Mouse (Mus musculus) stomach, postnatal 0 days (tissue): Measurements from ENCODE around the gene Rprd2. TPM values are rescaled to one million over a fixed set of nuclear protein-coding genes. Genes with fewer than 3 reads are reported as not detected.

ENCODE experiments used
- ATAC-seq: fragments of 200-750 bp; cut with Nextera tagmentation; 2 replicates; pipeline ENCODE4 v1.8.0; 2017; ENCODE audit not compliant: low FRiP score, low TSS enrichment
- DNase-seq: peaks from one replicate; pipeline ENCODE4 v3.0.0-alpha.2; 2016; ENCODE audit warnings: low spot score
- H3K27ac ChIP-seq: fragments of 300-500 bp; sonication (generic); replicated peaks from 2 replicates; pipeline ENCODE4 v1.5.1; 2014; ENCODE audit warnings: mild to moderate bottlenecking, control low read depth
- H3K27me3 ChIP-seq: fragments of 300-500 bp; sonication (generic); 2 replicates; pipeline ENCODE4 v1.6.1; 2014; ENCODE audit warnings: low read length; ENCODE audit not compliant: control insufficient read depth, insufficient read depth
- H3K36me3 ChIP-seq: fragments of 300-500 bp; sonication (generic); 2 replicates; pipeline ENCODE4 v1.6.1; 2014; ENCODE audit warnings: low read length, mixed read lengths; ENCODE audit not compliant: control insufficient read depth, insufficient read depth
- H3K4me1 ChIP-seq: fragments of 300-500 bp; sonication (generic); replicated peaks from 2 replicates; pipeline ENCODE4 v1.6.1; 2014; ENCODE audit warnings: antibody characterized with exemption; ENCODE audit not compliant: control insufficient read depth, insufficient read depth
- H3K4me2 ChIP-seq: fragments of 300-500 bp; sonication (generic); replicated peaks from 2 replicates; pipeline ENCODE4 v1.6.1; 2014; ENCODE audit warnings: low read depth, mild to moderate bottlenecking, control low read depth, moderate library complexity
- H3K4me3 ChIP-seq: fragments of 300-500 bp; sonication (generic); 2 replicates; pipeline ENCODE4 v1.5.1; 2014; ENCODE audit warnings: low read depth, low read length, control low read depth
- H3K9ac ChIP-seq: fragments of 300-500 bp; sonication (generic); 2 replicates; pipeline ENCODE4 v1.6.1; 2014; ENCODE audit warnings: mild to moderate bottlenecking, low read length, control low read depth, mixed read lengths
- H3K9me3 ChIP-seq: fragments of 300-500 bp; sonication (generic); 2 replicates; pipeline ENCODE4 v1.6.1; 2016; ENCODE audit warnings: low read length; ENCODE audit not compliant: control insufficient read depth
- CTCF ChIP-seq: IDR thresholded peaks from 2 replicates; pipeline ENCODE4 v1.5.1; 2016; ENCODE audit warnings: antibody characterized with exemption, low read depth, mild to moderate bottlenecking, moderate library complexity
- EP300 ChIP-seq: optimal IDR thresholded peaks from 2 replicates; pipeline ENCODE3; 2016; ENCODE audit warnings: antibody characterized with exemption
- WGBS: fragments of 180-500 bp; shearing (Covaris S2); extraction: QIAGEN DNeasy Blood & Tissue Kit; methylation state at CpG from one replicate; pipeline ENCODE4 v1.1.7; 2014; 5-methylcytosine and 5-hydroxymethylcytosine counted together
- polyA plus RNA-seq: library from polyadenylated mRNA; unstranded; fragments of >200 nt; fragmentation: Nextera tagmentation; extraction: Ambion mirVana; gene quantifications from 2 replicates; pipeline ENCODE4 v1.2.1, GENCODE M21; 2015

Rprd2 gene
- polyA plus RNA-seq, 1 experiment from 2014 or later = 11.1 TPM

DNA sequence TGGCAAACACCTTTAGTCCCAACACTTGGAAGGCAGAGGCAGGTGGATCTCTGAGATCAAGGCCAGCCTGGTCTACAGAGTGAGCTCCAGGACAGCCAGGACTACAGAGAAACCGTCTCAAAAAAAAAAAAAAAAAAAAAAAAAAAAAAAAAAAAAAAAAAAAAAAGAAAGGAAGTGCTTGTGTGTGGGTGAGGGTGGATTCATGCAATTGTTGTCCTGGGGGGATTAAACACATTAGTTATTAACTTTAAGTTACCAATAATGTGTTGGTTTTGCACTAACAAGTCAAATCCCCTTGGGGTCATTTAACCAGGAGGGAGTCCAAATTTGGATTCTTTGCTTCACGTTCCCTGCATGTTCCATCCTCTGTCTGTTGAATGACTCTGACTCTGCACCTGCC, 7.6 kb upstream of the Rprd2 start:
- Histone ChIP-seq H3K9ac (no peak overlapping the region), H3K4me3 (no peak overlapping the region), H3K36me3 (peaks cover 14% of the 10 kb centered on the region), H3K27me3 (no peaks in the 10 kb centered on the region), H3K27ac (no peak overlapping the region), H3K4me2 (no peak overlapping the region), H3K9me3 (no peaks in the 10 kb centered on the region), H3K4me1 (no peaks in the 10 kb centered on the region)
- ATAC-seq (no peak), DNase-seq (no peak)
- TF ChIP-seq CTCF = no peak
- no peak for TF ChIP-seq EP300
- WGBS = 56% methylated on average over 2 of the region's 2 CpGs

DNA sequence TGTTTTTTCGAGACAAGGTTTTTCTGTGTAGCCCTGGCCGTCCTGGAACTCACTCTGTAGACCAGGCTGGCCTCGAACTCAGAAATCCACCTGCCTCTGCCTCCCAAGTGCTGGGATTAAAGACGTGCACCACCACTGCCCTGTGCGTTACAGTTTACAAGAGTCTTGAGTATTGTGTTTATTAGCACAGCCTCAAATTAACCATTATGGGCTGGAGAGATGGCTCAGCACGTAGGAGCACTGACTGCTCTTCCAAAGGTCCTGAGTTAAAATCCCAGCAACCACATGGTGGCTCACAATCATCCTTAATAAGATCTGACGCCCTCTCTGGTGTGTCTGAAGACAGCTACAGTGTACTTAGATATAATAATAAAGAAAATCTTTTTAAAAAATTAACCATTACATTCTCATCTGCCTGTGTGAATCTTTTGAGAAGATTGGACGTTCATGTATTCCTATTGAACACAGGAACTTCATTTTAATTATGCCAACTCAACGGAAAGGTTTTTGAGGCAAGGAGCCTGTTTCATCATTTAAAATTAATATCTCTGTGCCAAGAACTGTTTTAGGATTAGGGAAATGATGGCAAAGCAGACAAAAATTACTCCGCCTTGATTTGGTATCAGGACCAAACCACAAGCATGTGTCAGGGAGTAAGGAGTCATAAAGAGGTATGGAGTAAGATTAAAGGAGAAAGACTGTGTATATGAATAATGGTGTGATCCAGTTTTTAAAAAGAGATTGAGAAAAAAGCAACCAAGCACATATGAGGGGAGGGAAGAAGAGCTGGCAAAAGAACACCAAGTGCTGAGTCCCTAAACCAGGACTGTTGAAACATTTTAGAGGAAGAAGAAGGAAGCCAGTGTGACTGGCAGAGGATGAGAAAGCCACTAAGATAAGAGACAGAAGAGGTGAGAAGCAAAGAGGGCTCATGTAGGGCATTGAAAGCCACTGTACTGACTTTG, 1.7 kb upstream of the Rprd2 start:
- TF ChIP-seq EP300 = no peak
- no peaks in the 10 kb centered on the region for H3K4me1 ChIP-seq
- WGBS = 28% methylated on average over 10 of the region's 10 CpGs
- no peaks in the 10 kb centered on the region for H3K9me3 ChIP-seq
- no peaks in the 10 kb centered on the region for H3K27me3 ChIP-seq
- ATAC-seq (0 out of 2 replicates have a peak, but pooled peaks have one; percentile 1), DNase-seq (no peak)
- H3K9ac ChIP-seq = 0 out of 2 replicates have a peak overlapping the region, but pooled peaks have one; percentile 68
- H3K4me2 ChIP-seq = peak overlapping the region; percentile 57
- H3K4me3 ChIP-seq = peak overlapping the region; percentile 52
- H3K36me3 ChIP-seq = no peaks in the 10 kb centered on the region
- peak overlapping the region; percentile 96 for H3K27ac ChIP-seq

DNA sequence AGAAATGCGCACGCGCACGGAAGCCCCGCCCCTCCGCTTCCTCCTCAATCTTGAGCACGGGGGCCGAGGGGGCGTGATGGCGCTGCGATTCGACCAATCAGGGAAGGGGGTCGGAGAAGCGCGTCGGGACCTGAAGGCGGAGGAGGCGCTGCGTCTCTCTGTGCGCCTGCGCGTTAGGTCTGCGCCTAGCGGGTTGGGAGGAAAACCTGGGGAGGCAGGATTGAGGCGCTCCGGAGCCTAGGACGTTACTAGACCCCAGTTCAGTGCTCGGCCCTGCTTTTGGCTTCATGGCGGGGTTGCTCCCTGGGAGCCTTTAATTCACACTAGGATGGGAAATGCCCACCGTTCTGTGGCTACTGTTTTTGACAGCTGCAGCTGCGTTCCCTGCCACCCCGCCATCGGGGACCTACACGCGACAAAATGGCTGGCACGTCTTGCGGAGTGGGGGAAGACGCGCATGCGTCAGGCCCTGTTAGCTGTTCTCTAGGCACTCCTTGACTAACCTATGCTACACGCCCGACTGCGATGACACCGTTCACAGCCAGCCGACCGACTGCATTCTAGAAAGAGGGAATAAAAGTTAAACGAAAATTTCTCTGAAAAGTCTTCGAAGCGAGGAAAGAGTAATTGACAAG, 805 bp upstream of the Rprd2 start:
- TF ChIP-seq CTCF (peak; percentile 38), EP300 (no peak)
- Histone ChIP-seq H3K36me3 (no peaks in the 10 kb centered on the region), H3K27me3 (no peaks in the 10 kb centered on the region), H3K4me2 (peak overlapping the region; percentile 57), H3K9ac (peak overlapping the region; percentile 68), H3K4me1 (no peaks in the 10 kb centered on the region), H3K9me3 (no peaks in the 10 kb centered on the region), H3K4me3 (peak overlapping the region; percentile 82), H3K27ac (peak overlapping the region; percentile 100)
- DNase-seq (peak; percentile 100), ATAC-seq (peak; percentile 95)
- WGBS = under 1% methylated on average over 49 of the region's 49 CpGs

DNA sequence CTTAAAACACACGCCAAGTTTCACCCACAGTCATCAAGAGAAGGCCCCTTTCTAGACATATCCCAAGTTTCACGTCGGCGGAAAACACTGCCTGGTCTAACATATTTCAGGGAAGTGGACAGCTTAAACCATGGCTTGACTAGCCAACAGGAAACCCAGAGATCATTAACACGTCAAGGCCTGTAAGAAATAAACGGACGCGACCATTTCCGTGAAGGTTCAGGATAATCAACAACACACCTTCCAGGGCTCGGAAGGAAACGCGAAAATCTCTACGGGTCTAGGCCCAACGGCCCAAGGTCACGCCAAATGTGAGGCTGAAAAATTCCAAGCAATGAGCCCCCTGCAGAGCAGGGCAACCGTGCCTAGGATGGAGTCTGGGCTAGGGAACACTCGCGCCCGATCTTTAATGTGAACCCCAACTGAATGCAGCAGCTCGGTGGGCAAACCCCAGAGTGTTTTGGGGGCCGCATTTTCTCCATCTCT, 594 bp downstream of the Rprd2 start:
- Histone ChIP-seq H3K9ac (peak overlapping the region; percentile 98), H3K4me2 (peak overlapping the region; percentile 61), H3K9me3 (no peaks in the 10 kb centered on the region), H3K27me3 (no peaks in the 10 kb centered on the region), H3K27ac (peak overlapping the region; percentile 100), H3K4me1 (no peaks in the 10 kb centered on the region), H3K36me3 (no peaks in the 10 kb centered on the region), H3K4me3 (peak overlapping the region; percentile 82)
- ATAC-seq (peak; percentile 3; the same call in 1 of the 2 replicates), DNase-seq (peak; percentile 63)
- under 1% methylated on average over 21 of the region's 21 CpGs for WGBS
- no peak for TF ChIP-seq CTCF
- no peak for TF ChIP-seq EP300

DNA sequence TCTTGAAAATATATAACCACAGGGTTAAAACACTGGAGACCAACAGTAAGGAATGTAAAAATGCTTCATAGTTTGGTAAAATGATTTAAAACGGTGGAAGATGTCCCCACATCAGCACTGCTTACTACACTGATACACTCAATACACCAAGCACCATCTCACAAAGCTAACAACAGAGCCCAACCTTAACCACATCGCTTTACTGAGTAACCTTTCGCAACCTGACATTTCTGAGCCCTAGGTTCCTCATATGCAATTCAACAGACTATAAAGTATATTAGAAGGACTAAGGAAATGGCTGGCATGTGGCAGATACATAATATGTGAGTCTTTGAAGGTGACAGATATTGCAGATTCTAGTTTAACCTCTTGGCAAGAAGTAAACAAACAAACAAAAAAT, 2.0 kb downstream of the Rprd2 start:
- Histone ChIP-seq H3K4me3 (no peak overlapping the region), H3K9me3 (no peaks in the 10 kb centered on the region), H3K27me3 (no peaks in the 10 kb centered on the region), H3K36me3 (no peaks in the 10 kb centered on the region), H3K9ac (no peak overlapping the region), H3K4me1 (no peaks in the 10 kb centered on the region), H3K4me2 (no peak overlapping the region; the same call in 1 of the 2 replicates), H3K27ac (no peak overlapping the region)
- no peak for DNase-seq
- no peak for TF ChIP-seq EP300
- TF ChIP-seq CTCF = no peak
- ATAC-seq = no peak
- WGBS = 72% methylated on average over 3 of the region's 3 CpGs

DNA sequence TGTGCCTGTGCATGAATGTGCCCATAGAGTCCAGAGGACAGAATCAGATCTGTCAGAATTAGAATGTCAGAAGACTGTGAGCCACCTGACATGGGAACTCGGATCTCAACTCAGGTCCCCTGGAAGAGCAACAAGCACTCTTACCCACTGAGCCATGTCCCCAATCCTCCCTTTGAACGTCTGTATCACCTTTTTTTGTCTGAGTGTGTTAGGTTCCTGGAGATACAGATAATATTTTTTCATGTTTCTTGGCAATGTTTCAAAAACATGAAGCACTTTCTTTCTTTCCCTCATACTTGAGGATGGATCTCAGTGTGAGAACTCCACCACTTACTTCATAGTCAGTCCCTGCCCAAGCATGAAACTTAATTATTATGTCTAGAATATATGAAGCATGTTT, 10.3 kb downstream of the Rprd2 start:
- Histone ChIP-seq H3K27me3 (no peaks in the 10 kb centered on the region; the same call in 1 of the 2 replicates), H3K36me3 (peaks cover 3% of the 10 kb centered on the region; the same call in 1 of the 2 replicates), H3K4me1 (no peaks in the 10 kb centered on the region), H3K4me2 (no peak overlapping the region), H3K4me3 (no peak overlapping the region), H3K9ac (no peak overlapping the region), H3K27ac (no peak overlapping the region), H3K9me3 (no peaks in the 10 kb centered on the region)
- DNase-seq (no peak), ATAC-seq (no peak)
- TF ChIP-seq CTCF = no peak
- TF ChIP-seq EP300 = no peak
- 50% methylated on average over 2 of the region's 2 CpGs for WGBS
